ENCODE assay signal across 34 mouse cellular contexts in the genomic region with DNA sequence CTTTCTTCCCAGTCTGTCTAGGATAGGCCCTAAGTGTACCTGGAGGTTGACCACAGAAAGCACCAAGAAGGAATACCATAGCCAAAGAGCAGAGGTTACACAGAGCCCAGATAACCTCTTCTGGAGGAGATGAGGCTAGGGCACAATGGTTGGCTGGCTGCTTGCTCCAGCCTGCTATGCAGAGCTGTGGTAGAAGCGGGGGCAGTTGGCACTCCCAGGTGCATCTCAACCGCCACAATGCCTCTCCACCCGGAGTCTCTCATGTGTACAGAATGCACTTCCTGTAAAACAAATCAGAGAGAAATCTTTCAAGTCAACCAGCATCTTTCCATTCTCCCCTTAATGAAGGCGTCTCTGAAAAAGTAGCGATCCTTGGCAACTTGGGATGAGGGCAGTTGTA. TPM values are rescaled to one million over a fixed set of nuclear protein-coding genes. Genes with fewer than 3 reads are reported as not detected.
DNase-seq lines count a peak whose midpoint lies in the region; ATAC-seq and TF ChIP-seq lines count a peak whose summit lies in the region.
"Had no signal": no experiment of that assay in that cellular context is flagged by ENCODE, and none has a peak within 500 bp of the region (broad histone marks: within the 10 kb centered on the region; RNA-seq: fewer than 3 reads in every experiment).

No protein-coding gene starts in this region.

- no peaks in the 10 kb centered on the region for H3K27me3 ChIP-seq in heart, embryonic 16.5 days (ENCODE audit: control insufficient read depth, insufficient read depth, low read length)
- H3K27me3 ChIP-seq in heart, embryonic 12.5 days (replicated peaks): no peaks in the 10 kb centered on the region
- no peaks in the 10 kb centered on the region for H3K27me3 ChIP-seq in intestine, embryonic 15.5 days (replicated peaks)
- no peaks in the 10 kb centered on the region for H3K27me3 ChIP-seq in kidney, adult 2 months (replicated peaks; ENCODE audit: control insufficient read depth, insufficient read depth, low read length)
- peaks cover 6% of the 10 kb centered on the region; the same call in 1 of the 2 replicates for H3K27me3 ChIP-seq in hindbrain, embryonic 12.5 days
- H3K27me3 ChIP-seq: forebrain, embryonic 15.5 days; hindbrain, embryonic 13.5 days; liver, embryonic 13.5 days; midbrain, embryonic 13.5 days; neural tube, embryonic 15.5 days; Patski had no signal

- H3K36me3 ChIP-seq in heart, embryonic 16.5 days (ENCODE audit: control insufficient read depth, insufficient read depth): no peaks in the 10 kb centered on the region
- peaks cover 17% of the 10 kb centered on the region; the same call in 1 of the 2 replicates for H3K36me3 ChIP-seq in heart, embryonic 12.5 days
- no peaks in the 10 kb centered on the region for H3K36me3 ChIP-seq in intestine, embryonic 15.5 days
- H3K36me3 ChIP-seq in kidney, adult 2 months (ENCODE audit: control insufficient read depth, insufficient read depth, low read length): peaks cover 2% of the 10 kb centered on the region; the same call in 1 of the 2 replicates
- H3K36me3 ChIP-seq in hindbrain, embryonic 12.5 days: no peaks in the 10 kb centered on the region; the same call in 1 of the 2 replicates
- H3K36me3 ChIP-seq: forebrain, embryonic 15.5 days; neural tube, embryonic 15.5 days had no signal

- H3K4me1 ChIP-seq in heart, embryonic 16.5 days (ENCODE audit: control insufficient read depth, insufficient read depth, low read length): no peaks in the 10 kb centered on the region
- H3K4me1 ChIP-seq in heart, embryonic 12.5 days (replicated peaks): no peaks in the 10 kb centered on the region; the same call in 1 of the 2 replicates
- no peaks in the 10 kb centered on the region for H3K4me1 ChIP-seq in intestine, embryonic 15.5 days (replicated peaks)
- H3K4me1 ChIP-seq in kidney, adult 2 months (ENCODE audit: control insufficient read depth, insufficient read depth, low read length): no peaks in the 10 kb centered on the region
- H3K4me1 ChIP-seq in hindbrain, embryonic 12.5 days: no peaks in the 10 kb centered on the region
- H3K4me1 ChIP-seq: embryonic facial prominence, embryonic 13.5 days; forebrain, embryonic 10.5 days; hindbrain, embryonic 13.5 days; kidney, embryonic 15.5 days; liver, embryonic 13.5 days; neural tube, embryonic 15.5 days had no signal

- TF ChIP-seq POLR2A in kidney, adult 2 months (IDR thresholded peaks at IDR 0.05; ENCODE audit: low read depth, low read length): no peak

- H3K9ac ChIP-seq in heart, embryonic 16.5 days (ENCODE audit: low read length): no peak overlapping the region
- H3K9ac ChIP-seq in heart, embryonic 12.5 days: no peak overlapping the region
- no peak overlapping the region for H3K9ac ChIP-seq in intestine, embryonic 15.5 days
- no peak overlapping the region for H3K9ac ChIP-seq in hindbrain, embryonic 12.5 days
- H3K9ac ChIP-seq: embryonic facial prominence, embryonic 13.5 days; forebrain, embryonic 15.5 days; hindbrain, embryonic 13.5 days; kidney, embryonic 15.5 days; liver, embryonic 13.5 days; midbrain, embryonic 13.5 days; neural tube, embryonic 15.5 days had no signal

- ATAC-seq in heart, embryonic 16.5 days (replicated peaks; ENCODE audit: extremely low read depth, insufficient read depth, low FRiP score): peak; percentile 55; the same call in 1 of the 2 replicates
- ATAC-seq in heart, embryonic 12.5 days (ENCODE audit: insufficient number of reproducible peaks, low FRiP score): no peak
- peak; percentile 16; the same call in 1 of the 2 replicates for ATAC-seq in neutrophil, adult 5-6 weeks (ENCODE audit: extremely low read depth, insufficient number of reproducible peaks, low FRiP score, poor library complexity, severe bottlenecking)
- no peak for ATAC-seq in intestine, embryonic 15.5 days
- ATAC-seq in hindbrain, embryonic 12.5 days (ENCODE audit: low FRiP score): no peak
- ATAC-seq: forebrain, embryonic 15.5 days; midbrain, embryonic 13.5 days; Patski had no signal

- TF ChIP-seq CTCF in kidney, adult 2 months (conservative IDR thresholded peaks at IDR 0.05; ENCODE audit: insufficient read depth, insufficient read length, low read depth, low read length): no peak

- peaks cover 2% of the 10 kb centered on the region; the same call in 1 of the 2 replicates for H3K9me3 ChIP-seq in heart, embryonic 16.5 days (replicated peaks; ENCODE audit: control insufficient read depth, low read length)
- H3K9me3 ChIP-seq in heart, embryonic 12.5 days (replicated peaks): peaks cover 8% of the 10 kb centered on the region; the same call in 1 of the 2 replicates
- no peaks in the 10 kb centered on the region for H3K9me3 ChIP-seq in intestine, embryonic 15.5 days
- no peaks in the 10 kb centered on the region for H3K9me3 ChIP-seq in hindbrain, embryonic 12.5 days (replicated peaks)
- H3K9me3 ChIP-seq: embryonic facial prominence, embryonic 13.5 days; forebrain, embryonic 10.5 days; forebrain, embryonic 15.5 days; hindbrain, embryonic 13.5 days; kidney, embryonic 15.5 days; liver, embryonic 13.5 days; midbrain, embryonic 13.5 days; neural tube, embryonic 15.5 days had no signal

- peak overlapping the region; percentile 14; the same call in 1 of the 2 replicates for H3K27ac ChIP-seq in heart, embryonic 16.5 days (ENCODE audit: low read length)
- no peak overlapping the region for H3K27ac ChIP-seq in heart, embryonic 12.5 days (ENCODE audit: poor library complexity, severe bottlenecking)
- H3K27ac ChIP-seq in intestine, embryonic 15.5 days: no peak overlapping the region
- H3K27ac ChIP-seq in kidney, adult 2 months (ENCODE audit: insufficient read depth, low read depth, low read length): no peak overlapping the region
- no peak overlapping the region for H3K27ac ChIP-seq in hindbrain, embryonic 12.5 days
- H3K27ac ChIP-seq: embryonic facial prominence, embryonic 13.5 days; forebrain, embryonic 10.5 days; forebrain, embryonic 15.5 days; gastrocnemius, adult 2 months; hindbrain, embryonic 13.5 days; kidney, embryonic 15.5 days; left cerebral cortex, adult 2 months; liver, embryonic 13.5 days; macrophage; midbrain, embryonic 13.5 days; neural tube, embryonic 15.5 days had no signal

- no peak overlapping the region for H3K4me2 ChIP-seq in heart, embryonic 16.5 days (ENCODE audit: low read depth, low read length)
- no peak overlapping the region for H3K4me2 ChIP-seq in heart, embryonic 12.5 days
- H3K4me2 ChIP-seq in intestine, embryonic 15.5 days (replicated peaks): no peak overlapping the region
- H3K4me2 ChIP-seq in hindbrain, embryonic 12.5 days (replicated peaks): no peak overlapping the region
- H3K4me2 ChIP-seq: embryonic facial prominence, embryonic 13.5 days; forebrain, embryonic 15.5 days; hindbrain, embryonic 13.5 days; kidney, embryonic 15.5 days; liver, embryonic 13.5 days; midbrain, embryonic 13.5 days; neural tube, embryonic 15.5 days had no signal

- DNase-seq in thymus, postnatal 10 days (ENCODE audit: low spot score in 2 of 2): peak; percentile 78 to 85
- DNase-seq in kidney, adult 2 months: no peak
- DNase-seq: adrenal gland, postnatal 25 days; cerebellum, adult 11-12 months; cerebellum, adult 9-11 months; gastrocnemius, adult 2 months; gastrocnemius, postnatal 36 days; heart, postnatal 36 days; kidney, adult 11 months; kidney, postnatal 25 days; liver, embryonic 13.5 days; lung, adult 2 months; lung, postnatal 10 days; right cerebral cortex, postnatal 25 days had no signal

- WGBS in heart, embryonic 16.5 days: 89% methylated on average over 5 of the region's 5 CpGs
- WGBS in heart, embryonic 12.5 days: 91% methylated on average over 5 of the region's 5 CpGs
- WGBS in intestine, embryonic 15.5 days: 91% methylated on average over 5 of the region's 5 CpGs
- WGBS in kidney, adult 2 months: 87% methylated on average over 5 of the region's 5 CpGs
- WGBS in hindbrain, embryonic 12.5 days: 99% methylated on average over 5 of the region's 5 CpGs

- no peak overlapping the region for H3K4me3 ChIP-seq in heart, embryonic 16.5 days (ENCODE audit: low read length)
- H3K4me3 ChIP-seq in heart, embryonic 12.5 days: no peak overlapping the region
- no peak overlapping the region for H3K4me3 ChIP-seq in intestine, embryonic 15.5 days (replicated peaks)
- H3K4me3 ChIP-seq in kidney, adult 2 months (ENCODE audit: insufficient read depth, low read depth, low read length): no peak overlapping the region
- H3K4me3 ChIP-seq in hindbrain, embryonic 12.5 days: no peak overlapping the region
- H3K4me3 ChIP-seq: embryonic facial prominence, embryonic 13.5 days; forebrain, embryonic 10.5 days; forebrain, embryonic 15.5 days; gastrocnemius, adult 2 months; hindbrain, embryonic 13.5 days; kidney, embryonic 15.5 days; left cerebral cortex, adult 2 months; liver, embryonic 13.5 days; midbrain, embryonic 13.5 days; neural tube, embryonic 15.5 days had no signal

RNA-seq across cellular contexts. Expression of gene Gfi1, which starts 13.2 kb away (rescaled TPM):
- polyA plus RNA-seq in heart, embryonic 16.5 days (2015; fragmentation: Nextera tagmentation; extraction: Ambion mirVana): 0.94 and 3.0 TPM in 2 replicates
- 0.08 TPM in 1 of 2 replicates, not detected in the other for polyA plus RNA-seq in heart, embryonic 12.5 days (2016; fragmentation: Nextera tagmentation; extraction: Ambion mirVana)
- total RNA-seq in neutrophil, adult 5-6 weeks (2017): 0.98 and 1.9 TPM in 2 replicates
- polyA plus RNA-seq in intestine, embryonic 15.5 days (2015; fragmentation: Nextera tagmentation; extraction: Ambion mirVana): 1.2 and 2.2 TPM in 2 replicates
- 0.19 and 0.53 TPM in 2 replicates for polyA plus RNA-seq in kidney, adult 2 months (2012; rRNA removed)
- 0.23 TPM in 1 of 2 replicates, not detected in the other for polyA plus RNA-seq in hindbrain, embryonic 12.5 days (2016; fragmentation: Nextera tagmentation; extraction: Ambion mirVana)
- total RNA-seq: adrenal gland, postnatal 25 days; gastrocnemius, adult 2 months; heart, adult 8-10 months; heart, postnatal 36 days; layer of hippocampus, adult 18-20 months; layer of hippocampus, postnatal 10 days; left cerebral cortex, adult 2 months; left cerebral cortex, postnatal 36 days; MEL had no signal
- polyA plus RNA-seq: embryonic facial prominence, embryonic 13.5 days; forebrain, embryonic 10.5 days; forebrain, embryonic 15.5 days; hindbrain, embryonic 13.5 days; kidney, embryonic 15.5 days; midbrain, embryonic 13.5 days; neural tube, embryonic 15.5 days had no signal

Comparison
In these comparisons a context has a peak if more than half of its experiments do, and no peak if none do; other contexts are left out.
1. ATAC-seq: peak in heart, embryonic 16.5 days (single experiment) and neutrophil, adult 5-6 weeks (single experiment); none in heart, embryonic 12.5 days (single experiment), intestine, embryonic 15.5 days (single experiment) and hindbrain, embryonic 12.5 days (single experiment).